Mouse (Mus musculus) gastrocnemius, postnatal 36 days (tissue): ENCODE measurements at regions not wholly inside any gene's neighbourhood (a gene's known extent, or its start where the extent isn't known, plus 50 kb on each side); places are given as distances from the start of the nearest gene placed in this dataset.

Experiments
- DNase-seq, 2 experiments: peaks; one replicate each; pipeline ENCODE4 v3.0.0; 2022
- intact Hi-C: fragments of 180-260 bp; cut with DNase I; formaldehyde crosslinking; loops from one replicate; pipeline ENCODE4 v1.15.1; 2025

GRCm38 (mm10) chr4:100037868-100038267 is 57.7 kb upstream of the Ror1 start:
- no peak for DNase-seq
- intact Hi-C loops: no loop called here

GRCm38 (mm10) chr4:100039741-100040140 is 55.9 kb upstream of the Ror1 start:
- intact Hi-C loops: no loop called here

GRCm38 (mm10) chr4:100041982-100042381 is 53.6 kb upstream of the Ror1 start:
- intact Hi-C loops: no loop called here
- DNase-seq: no peak

More at GRCm38 (mm10) chr4:100039741-100040140, 55.9 kb upstream of the Ror1 start:
- no peak for DNase-seq

- DNase-seq: peak in 1 of 2 experiments; percentile 47
- intact Hi-C loops: no loop called here
These were observed 50.3 kb upstream of the Ror1 start for GRCm38 (mm10) chr4:100045164-100045906.
